Mouse (Mus musculus): Measurements from ENCODE around the gene Mcpt8.

DNA sequence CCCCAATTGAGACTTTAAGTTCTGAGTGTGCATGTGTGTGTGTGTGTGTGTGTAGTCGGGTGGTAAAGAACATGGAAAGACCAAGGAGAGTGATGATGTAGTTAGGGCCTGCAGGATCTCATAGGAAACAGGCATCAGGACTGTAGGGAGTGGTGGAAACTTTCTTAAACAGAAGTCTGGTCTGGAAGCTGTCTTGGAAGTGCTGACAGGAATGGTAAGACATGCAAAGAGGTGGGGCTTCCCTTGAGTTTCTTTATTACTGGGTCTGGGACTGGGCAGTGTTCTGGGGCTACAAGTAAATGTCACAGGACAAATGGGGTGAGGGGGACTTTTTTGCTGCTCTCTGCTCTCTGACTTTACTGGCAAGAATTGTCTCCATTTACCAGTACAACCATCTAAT is 12.5 kb upstream of the Mcpt8 start:
- TF ChIP-seq MXI1 (IDR thresholded peaks at IDR 0.05; ENCODE audit: low read depth, low read length) (no peak), E2F4 (IDR thresholded peaks at IDR 0.05; ENCODE audit: insufficient replicate concordance, low read depth, low read length) (no peak), CTCF (conservative IDR thresholded peaks at IDR 0.05 in 1 of 2, IDR thresholded peaks at IDR 0.05 in 1 of 2; ENCODE audit: low read depth in 2 of 2, low read length in 2 of 2) (no peak), EP300 (IDR thresholded peaks at IDR 0.05; ENCODE audit: low read length) (no peak), ZMIZ1 (IDR thresholded peaks at IDR 0.05; ENCODE audit: low read depth, low read length) (no peak), NRF1 (IDR thresholded peaks at IDR 0.05; ENCODE audit: low read depth, low read length) (no peak)
